In genomic region chr12:108613081-108613480, GRCm38 (mm10) we compare ENCODE assay signal across 8 mouse cellular contexts. TPM values are rescaled to one million over a fixed set of nuclear protein-coding genes. Genes with fewer than 3 reads are reported as not detected.
A peak's percentile ranks its signal among the peaks of the same experiment; 100 is the strongest.
DNase-seq lines count a peak whose midpoint lies in the region; ATAC-seq lines count a peak whose summit lies in the region.

No protein-coding gene starts in this region.

- intact Hi-C loops in left cerebral cortex, postnatal 4 days (cut with DNase I) = no loop called here

- no peak overlapping the region for H3K4me3 ChIP-seq in heart, embryonic 10.5 days

- H3K36me3 ChIP-seq in heart, embryonic 10.5 days = 0 out of 2 replicates have a peak, but pooled peaks cover 4% of the 10 kb centered on the region

- no peak overlapping the region for H3K27ac ChIP-seq in heart, embryonic 10.5 days

- peaks cover 29% of the 10 kb centered on the region for H3K4me1 ChIP-seq in heart, embryonic 10.5 days

- no peaks in the 10 kb centered on the region for H3K27me3 ChIP-seq in heart, embryonic 10.5 days (ENCODE audit: insufficient read depth, poor library complexity, severe bottlenecking)

- peak; percentile 82 to 83 for ATAC-seq in hematopoietic stem cell, adult 5-6 weeks (replicated peaks in 1 of 2; ENCODE audit: insufficient read depth in 1 of 2, low FRiP score in 2 of 2, low TSS enrichment in 1 of 2, low read depth in 1 of 2, poor library complexity in 2 of 2, severe bottlenecking in 2 of 2)

- DNase-seq in heart, adult 18-20 months = peak; percentile 67 to 76
- DNase-seq in heart, embryonic 10.5 days (ENCODE audit: low spot score) = no peak
- peak; percentile 24 for DNase-seq in adrenal gland, adult 8-10 months
- DNase-seq in embryo, embryonic 11 days = peak; percentile 54
- DNase-seq in left cerebral cortex, postnatal 4 days = peak; percentile 58
- DNase-seq in ovary, adult 18-20 months (ENCODE audit: low spot score) = peak; percentile 6
- peak; percentile 69 to 83 for DNase-seq in thymus, postnatal 10 days (ENCODE audit: low spot score in 2 of 2)

- 47% methylated on average over 3 of the region's 3 CpGs for WGBS in heart, embryonic 10.5 days

- no peaks in the 10 kb centered on the region for H3K9me3 ChIP-seq in heart, embryonic 10.5 days

RNA-seq across cellular contexts. Expression of gene Evl, which starts 58.6 kb away (rescaled TPM):
- total RNA-seq in heart, adult 18-20 months (2021) = 10 to 100 TPM; 30.3 to 40.5 TPM
- polyA plus RNA-seq in heart, embryonic 10.5 days (2016; fragmentation: Nextera tagmentation; extraction: Ambion mirVana) = 29.6 and 42.5 TPM in 2 replicates
- total RNA-seq in adrenal gland, adult 8-10 months (2022) = 10 to 100 TPM; 45.4 to 65.2 (median 50.3) TPM
- total RNA-seq in hematopoietic stem cell, adult 5-6 weeks (2017) = 19.3 and 40.1 TPM in 2 replicates
- 100 to 1,000 TPM; 585 to 625 TPM for total RNA-seq in left cerebral cortex, postnatal 4 days (2021)

Comparison
In these comparisons a context has a peak if more than half of its experiments do, and no peak if none do; other contexts are left out.
1. RNA of gene Evl, which starts 58.6 kb away (total RNA-seq): 585 to 625 TPM in left cerebral cortex, postnatal 4 days; 45.4 to 65.2 TPM in adrenal gland, adult 8-10 months, 30.3 to 40.5 TPM in heart, adult 18-20 months and 19.3 to 40.1 TPM in hematopoietic stem cell, adult 5-6 weeks; every median in the first group is over 4 times any median in the second.